Mouse (Mus musculus): ENCODE measurements around the gene Chil5. TPM values are rescaled to one million over a fixed set of nuclear protein-coding genes. Genes with fewer than 3 reads are reported as not detected.
A peak's percentile ranks its signal among the peaks of the same experiment; 100 is the strongest.
"Not testable (repeated sequence)": the region's sequence is repeated elsewhere in the genome, so short reads cannot be mapped to it uniquely, and the experiment has no call there.

The Chil5 gene
- polyA plus RNA-seq, 1 experiment from 2014 or later: 0.20 TPM

- H3K27me3 ChIP-seq (replicated peaks; ENCODE audit: insufficient read depth, low read length): no peaks in the 10 kb centered on the region
- H3K27ac ChIP-seq (ENCODE audit: low read length): no peak overlapping the region
- H3K4me1 ChIP-seq (ENCODE audit: insufficient read depth, low read depth, low read length): no peaks in the 10 kb centered on the region
- no peaks in the 10 kb centered on the region for H3K9me3 ChIP-seq (ENCODE audit: low read length)
- no peak overlapping the region for H3K4me2 ChIP-seq (replicated peaks; ENCODE audit: low read depth, low read length)
- DNase-seq (ENCODE audit: low spot score) (no peak), ATAC-seq (no peak)
- WGBS: 62% methylated on average over 2 of the region's 2 CpGs
- no peak for TF ChIP-seq CTCF (IDR thresholded peaks at IDR 0.05)
- TF ChIP-seq EP300 (IDR thresholded peaks at IDR 0.05): no peak
- no peaks in the 10 kb centered on the region for H3K36me3 ChIP-seq (ENCODE audit: insufficient read depth, low read length)
- no peak overlapping the region for H3K4me3 ChIP-seq (ENCODE audit: low read depth, low read length)
- no peak overlapping the region for H3K9ac ChIP-seq (replicated peaks; ENCODE audit: low read depth)
Observed at GRCm38 (mm10) chr3:105994730-105995129, 37.9 kb downstream of the Chil5 start.

- Histone ChIP-seq H3K4me2 (replicated peaks; ENCODE audit: low read depth, low read length) (no peak overlapping the region), H3K9me3 (ENCODE audit: low read length) (no peaks in the 10 kb centered on the region), H3K36me3 (ENCODE audit: insufficient read depth, low read length) (no peaks in the 10 kb centered on the region), H3K4me3 (ENCODE audit: low read depth, low read length) (no peak overlapping the region), H3K4me1 (ENCODE audit: insufficient read depth, low read depth, low read length) (no peaks in the 10 kb centered on the region), H3K27ac (ENCODE audit: low read length) (no peak overlapping the region), H3K27me3 (replicated peaks; ENCODE audit: insufficient read depth, low read length) (no peaks in the 10 kb centered on the region), H3K9ac (replicated peaks; ENCODE audit: low read depth) (no peak overlapping the region)
- WGBS: 22% methylated on average over 4 of the region's 4 CpGs
- ATAC-seq (no peak), DNase-seq (ENCODE audit: low spot score) (peak; percentile 73)
- TF ChIP-seq EP300 (IDR thresholded peaks at IDR 0.05) (no peak), CTCF (IDR thresholded peaks at IDR 0.05) (peak; percentile 72)
Observed at GRCm38 (mm10) chr3:105991653-105992283, 40.8 kb downstream of the Chil5 start.

GRCm38 (mm10) chr3:105989611-105990010 is 43.0 kb downstream of the Chil5 start:
- not testable (repeated sequence) for ATAC-seq

GRCm38 (mm10) chr3:105974174-105974573 is 58.4 kb downstream of the Chil5 start:
- Histone ChIP-seq H3K36me3 (ENCODE audit: insufficient read depth, low read length) (no peaks in the 10 kb centered on the region), H3K4me1 (ENCODE audit: insufficient read depth, low read depth, low read length) (no peaks in the 10 kb centered on the region), H3K4me3 (ENCODE audit: low read depth, low read length) (no peak overlapping the region), H3K27me3 (replicated peaks; ENCODE audit: insufficient read depth, low read length) (no peaks in the 10 kb centered on the region), H3K4me2 (replicated peaks; ENCODE audit: low read depth, low read length) (no peak overlapping the region), H3K9ac (replicated peaks; ENCODE audit: low read depth) (no peak overlapping the region), H3K27ac (ENCODE audit: low read length) (no peak overlapping the region), H3K9me3 (ENCODE audit: low read length) (no peaks in the 10 kb centered on the region)
- TF ChIP-seq EP300 (IDR thresholded peaks at IDR 0.05) (peak; percentile 56), CTCF (IDR thresholded peaks at IDR 0.05) (no peak)
- peak; percentile 71 for DNase-seq (ENCODE audit: low spot score)
- WGBS: 64% methylated on average over 2 of the region's 2 CpGs
- peak; percentile 89 for ATAC-seq

More at GRCm38 (mm10) chr3:105989611-105990010, 43.0 kb downstream of the Chil5 start:
- H3K4me3 ChIP-seq (ENCODE audit: low read depth, low read length); H3K4me2 ChIP-seq (replicated peaks; ENCODE audit: low read depth, low read length); H3K4me1 ChIP-seq (ENCODE audit: insufficient read depth, low read depth, low read length); H3K9me3 ChIP-seq (ENCODE audit: low read length); DNase-seq (ENCODE audit: low spot score); H3K9ac ChIP-seq (replicated peaks; ENCODE audit: low read depth); H3K27me3 ChIP-seq (replicated peaks; ENCODE audit: insufficient read depth, low read length); H3K27ac ChIP-seq (ENCODE audit: low read length); H3K36me3 ChIP-seq (ENCODE audit: insufficient read depth, low read length): not testable (repeated sequence)
- WGBS: 57% methylated on average over 5 of the region's 5 CpGs

GRCm38 (mm10) chr3:105973411-105973810 is 59.2 kb downstream of the Chil5 start, which contains the start of gene Ovgp1:
TSS of gene Ovgp1 (plus strand) at chr3:105973711.
- DNase-seq (ENCODE audit: low spot score) (no peak), ATAC-seq (no peak)
- H3K4me3 ChIP-seq (ENCODE audit: low read depth, low read length): no peak within 1 kb of the TSS
- no peaks in the 10 kb centered on the region for H3K4me1 ChIP-seq (ENCODE audit: insufficient read depth, low read depth, low read length)
- no peaks in the 10 kb centered on the region for H3K9me3 ChIP-seq (ENCODE audit: low read length)
- no peaks in the 10 kb centered on the region for H3K27me3 ChIP-seq (replicated peaks; ENCODE audit: insufficient read depth, low read length)
- no peak within 1 kb of the TSS for H3K27ac ChIP-seq (ENCODE audit: low read length)
- H3K9ac ChIP-seq (replicated peaks; ENCODE audit: low read depth): no peak within 1 kb of the TSS
- TF ChIP-seq CTCF (IDR thresholded peaks at IDR 0.05) (no peak), EP300 (IDR thresholded peaks at IDR 0.05) (no peak)
- H3K36me3 ChIP-seq (ENCODE audit: insufficient read depth, low read length): peaks cover 4% of the 10 kb centered on the region; the same call in 1 of the 2 replicates
- no peak within 1 kb of the TSS for H3K4me2 ChIP-seq (replicated peaks; ENCODE audit: low read depth, low read length)
- WGBS: 70% methylated on average over 3 of the region's 3 CpGs

- no peaks in the 10 kb centered on the region for H3K4me1 ChIP-seq (ENCODE audit: insufficient read depth, low read depth, low read length)
- no peaks in the 10 kb centered on the region for H3K9me3 ChIP-seq (ENCODE audit: low read length)
- H3K27ac ChIP-seq (ENCODE audit: low read length): no peak overlapping the region
- H3K27me3 ChIP-seq (replicated peaks; ENCODE audit: insufficient read depth, low read length): no peaks in the 10 kb centered on the region
- no peak for ATAC-seq
- TF ChIP-seq EP300 (IDR thresholded peaks at IDR 0.05) (no peak), CTCF (IDR thresholded peaks at IDR 0.05) (no peak)
- peaks cover 11% of the 10 kb centered on the region; the same call in 1 of the 2 replicates for H3K36me3 ChIP-seq (ENCODE audit: insufficient read depth, low read length)
- DNase-seq (ENCODE audit: low spot score): no peak
- H3K4me3 ChIP-seq (ENCODE audit: low read depth, low read length): no peak overlapping the region
- no peak overlapping the region for H3K4me2 ChIP-seq (replicated peaks; ENCODE audit: low read depth, low read length)
- no peak overlapping the region for H3K9ac ChIP-seq (replicated peaks; ENCODE audit: low read depth)
- 79% methylated on average over 5 of the region's 5 CpGs for WGBS
Observed at GRCm38 (mm10) chr3:105971831-105972446, 60.7 kb downstream of the Chil5 start.

Other genes with a start within 250 kb of the Chil5 start
- 166 and 190 TPM in 2 replicates for gene Rap1a, start 231.5 kb downstream of the Chil5 start, polyA plus RNA-seq (2015; fragmentation: Nextera tagmentation; extraction: Ambion mirVana)
- gene Adora3, start 162.0 kb downstream of the Chil5 start, polyA plus RNA-seq (2015; fragmentation: Nextera tagmentation; extraction: Ambion mirVana): 0.82 and 0.89 TPM in 2 replicates
- gene Tmigd3, start 161.9 kb downstream of the Chil5 start, polyA plus RNA-seq (2015; fragmentation: Nextera tagmentation; extraction: Ambion mirVana): 1.5 and 1.6 TPM in 2 replicates
- 1.2 and 1.9 TPM in 2 replicates for gene I830077J02Rik, start 100.2 kb downstream of the Chil5 start, polyA plus RNA-seq (2015; fragmentation: Nextera tagmentation; extraction: Ambion mirVana)
- gene Wdr77, start 73.4 kb downstream of the Chil5 start, polyA plus RNA-seq (2015; fragmentation: Nextera tagmentation; extraction: Ambion mirVana): 45.9 and 50.0 TPM in 2 replicates
- gene Atp5f1, start 72.7 kb downstream of the Chil5 start, polyA plus RNA-seq (2015; fragmentation: Nextera tagmentation; extraction: Ambion mirVana): 352 and 364 TPM in 2 replicates
- gene Ovgp1, start 59.1 kb downstream of the Chil5 start, polyA plus RNA-seq (2015; fragmentation: Nextera tagmentation; extraction: Ambion mirVana): 0.95 and 1.0 TPM in 2 replicates
- 18.5 and 23.0 TPM in 2 replicates for gene Pifo, start 18.2 kb downstream of the Chil5 start, polyA plus RNA-seq (2015; fragmentation: Nextera tagmentation; extraction: Ambion mirVana)
- gene Chia1, start 80.4 kb upstream of the Chil5 start, polyA plus RNA-seq (2015; fragmentation: Nextera tagmentation; extraction: Ambion mirVana): 47.1 and 69.6 TPM in 2 replicates
- gene Chil3, start 134.8 kb upstream of the Chil5 start, polyA plus RNA-seq (2015; fragmentation: Nextera tagmentation; extraction: Ambion mirVana): 19.2 and 19.4 TPM in 2 replicates
- not detected in 2 replicates for gene Chil4, start 186.7 kb upstream of the Chil5 start, polyA plus RNA-seq (2015; fragmentation: Nextera tagmentation; extraction: Ambion mirVana)

All from lung, postnatal 0 days (tissue).